10 mouse cellular contexts compared by ENCODE assay signal in genomic region chrX:155624895-155625294, GRCm38 (mm10). TPM values are rescaled to one million over a fixed set of nuclear protein-coding genes. Genes with fewer than 3 reads are reported as not detected.
DNase-seq lines count a peak whose midpoint lies in the region; ATAC-seq and TF ChIP-seq lines count a peak whose summit lies in the region.
"Had no signal": no experiment of that assay in that cellular context is flagged by ENCODE, and none has a peak within 500 bp of the region (broad histone marks: within the 10 kb centered on the region; RNA-seq: fewer than 3 reads in every experiment).

No protein-coding gene starts in this region.

- peaks cover 60% of the 10 kb centered on the region for H3K27me3 ChIP-seq in embryonic facial prominence, embryonic 13.5 days
- H3K27me3 ChIP-seq in hindbrain, embryonic 13.5 days: peaks cover 23% of the 10 kb centered on the region
- no peaks in the 10 kb centered on the region for H3K27me3 ChIP-seq in midbrain, postnatal 0 days (ENCODE audit: insufficient read depth, low read length)

- no peaks in the 10 kb centered on the region for H3K9me3 ChIP-seq in embryonic facial prominence, embryonic 13.5 days
- H3K9me3 ChIP-seq in hindbrain, embryonic 13.5 days: no peaks in the 10 kb centered on the region
- H3K9me3 ChIP-seq in midbrain, postnatal 0 days (ENCODE audit: low read length): no peaks in the 10 kb centered on the region; the same call in 1 of the 2 replicates

- WGBS in embryonic facial prominence, embryonic 13.5 days: 22% methylated on average over 15 of the region's 15 CpGs
- 9% methylated on average over 14 of the region's 15 CpGs for WGBS in hindbrain, embryonic 13.5 days
- WGBS in midbrain, postnatal 0 days: 26% methylated on average over 15 of the region's 15 CpGs

- peak overlapping the region; percentile 55 for H3K4me3 ChIP-seq in left cerebral cortex, adult 2 months
- peak overlapping the region; percentile 48 for H3K4me3 ChIP-seq in embryonic facial prominence, embryonic 13.5 days
- peak overlapping the region; percentile 54 for H3K4me3 ChIP-seq in hindbrain, embryonic 13.5 days
- H3K4me3 ChIP-seq in midbrain, postnatal 0 days (ENCODE audit: low read depth, low read length): peak overlapping the region; percentile 55

- DNase-seq in left cerebral cortex, adult 2 months (ENCODE audit: extremely low spot score in 1 of 2, low spot score in 2 of 2): no peak
- DNase-seq in left cerebral cortex, adult 11 months (ENCODE audit: low spot score): no peak
- no peak for DNase-seq in midbrain, postnatal 0 days (ENCODE audit: low spot score)
- DNase-seq in gastrocnemius, postnatal 4 days (ENCODE audit: low spot score in 2 of 2): no peak
- no peak for DNase-seq in ovary, postnatal 10 days (ENCODE audit: low spot score)
- no peak for DNase-seq in spleen, adult 18-20 months

- TF ChIP-seq CTCF in left cerebral cortex, adult 2 months (IDR thresholded peaks at IDR 0.05): no peak
- no peak for TF ChIP-seq CTCF in midbrain, postnatal 0 days (IDR thresholded peaks at IDR 0.05)

- H3K9ac ChIP-seq in embryonic facial prominence, embryonic 13.5 days: no peak overlapping the region
- peak overlapping the region; percentile 70 for H3K9ac ChIP-seq in hindbrain, embryonic 13.5 days
- 0 out of 2 replicates have a peak overlapping the region, but pooled peaks have one; percentile 24 for H3K9ac ChIP-seq in midbrain, postnatal 0 days (replicated peaks; ENCODE audit: low read length, poor library complexity, severe bottlenecking)

- 0 out of 2 replicates have a peak, but pooled peaks cover 3% of the 10 kb centered on the region for H3K4me1 ChIP-seq in embryonic facial prominence, embryonic 13.5 days
- no peaks in the 10 kb centered on the region for H3K4me1 ChIP-seq in hindbrain, embryonic 13.5 days (replicated peaks)
- no peaks in the 10 kb centered on the region for H3K4me1 ChIP-seq in midbrain, postnatal 0 days (ENCODE audit: insufficient read depth, low read length)

- intact Hi-C loops in left cerebral cortex, adult 2 months (cut with DNase I): loop anchor here (10.0 kb wide), 3 partner anchors 190 to 1830 kb away; no protein-coding TSS in a partner anchor

- 0 out of 2 replicates have a peak, but pooled peaks have one; percentile 17 for ATAC-seq in embryonic facial prominence, embryonic 13.5 days (ENCODE audit: insufficient number of reproducible peaks, insufficient read depth, low FRiP score, low TSS enrichment, low read depth)
- ATAC-seq in hindbrain, embryonic 13.5 days (ENCODE audit: low FRiP score): no peak; the same call in 1 of the 2 replicates
- ATAC-seq in midbrain, postnatal 0 days (ENCODE audit: low FRiP score): no peak

- H3K27ac ChIP-seq in left cerebral cortex, adult 2 months: peak overlapping the region; percentile 76
- no peak overlapping the region for H3K27ac ChIP-seq in embryonic facial prominence, embryonic 13.5 days
- H3K27ac ChIP-seq in hindbrain, embryonic 13.5 days: peak overlapping the region; percentile 76; the same call in 1 of the 2 replicates
- no peak overlapping the region for H3K27ac ChIP-seq in midbrain, postnatal 0 days (ENCODE audit: low read depth, low read length)
- H3K27ac ChIP-seq: macrophage had no signal

- peak overlapping the region; percentile 78 for H3K4me2 ChIP-seq in embryonic facial prominence, embryonic 13.5 days
- H3K4me2 ChIP-seq in hindbrain, embryonic 13.5 days: peak overlapping the region; percentile 69
- peak overlapping the region; percentile 62 for H3K4me2 ChIP-seq in midbrain, postnatal 0 days (ENCODE audit: low read depth, low read length, poor library complexity, severe bottlenecking)

- no peaks in the 10 kb centered on the region for H3K36me3 ChIP-seq in embryonic facial prominence, embryonic 13.5 days
- H3K36me3 ChIP-seq in hindbrain, embryonic 13.5 days: no peaks in the 10 kb centered on the region
- no peaks in the 10 kb centered on the region for H3K36me3 ChIP-seq in midbrain, postnatal 0 days (ENCODE audit: insufficient read depth, low read length)

RNA-seq across cellular contexts. Expression of gene Gm15155, which starts 0.4 kb away (rescaled TPM):
- under 1 TPM; 0.54 to 0.70 TPM for total RNA-seq in left cerebral cortex, adult 2 months (2021)
- not detected in 2 replicates for polyA plus RNA-seq in embryonic facial prominence, embryonic 13.5 days (2015; fragmentation: Nextera tagmentation; extraction: Ambion mirVana)
- 0.48 TPM in 1 of 2 replicates, not detected in the other for polyA plus RNA-seq in hindbrain, embryonic 13.5 days (2015; fragmentation: Nextera tagmentation; extraction: Ambion mirVana)
- not detected in 2 replicates for total RNA-seq in midbrain, postnatal 0 days (2014; rRNA removed)
- 0.45 and 0.69 TPM in 2 replicates for polyA plus RNA-seq in midbrain, postnatal 0 days (2015; fragmentation: Nextera tagmentation; extraction: Ambion mirVana)
- not detected for total RNA-seq in gastrocnemius, postnatal 4 days (2021)
- polyA plus RNA-seq: macrophage; thymus, postnatal 0 days had no signal

RNA-seq across cellular contexts. Expression of gene Ptchd1, which starts 1.3 kb away (rescaled TPM):
- total RNA-seq in left cerebral cortex, adult 2 months (2021): 10 to 100 TPM; 17.6 to 19.8 TPM
- polyA plus RNA-seq in embryonic facial prominence, embryonic 13.5 days (2015; fragmentation: Nextera tagmentation; extraction: Ambion mirVana): 1.2 and 2.5 TPM in 2 replicates
- 9.9 and 13.0 TPM in 2 replicates for polyA plus RNA-seq in hindbrain, embryonic 13.5 days (2015; fragmentation: Nextera tagmentation; extraction: Ambion mirVana)
- 22.6 and 22.9 TPM in 2 replicates for total RNA-seq in midbrain, postnatal 0 days (2014; rRNA removed)
- 12.0 TPM in 2 replicates for polyA plus RNA-seq in midbrain, postnatal 0 days (2015; fragmentation: Nextera tagmentation; extraction: Ambion mirVana)
- under 1 TPM; 0.34 to 0.56 TPM for total RNA-seq in gastrocnemius, postnatal 4 days (2021)

Comparison
In these comparisons a context has a peak if more than half of its experiments do, and no peak if none do; other contexts are left out.
1. H3K27ac ChIP-seq: peak in left cerebral cortex, adult 2 months (single experiment) and hindbrain, embryonic 13.5 days (single experiment); none in embryonic facial prominence, embryonic 13.5 days (single experiment) and midbrain, postnatal 0 days (single experiment).
2. RNA of gene Ptchd1, which starts 1.3 kb away (total RNA-seq): 22.6 to 22.9 TPM in midbrain, postnatal 0 days and 17.6 to 19.8 TPM in left cerebral cortex, adult 2 months; 0.34 to 0.56 TPM in gastrocnemius, postnatal 4 days; every median in the first group is over 10 times any median in the second.
3. Peak in every context shown above with its lines, with median percentiles within 50 percentile points of each other: H3K4me3 ChIP-seq and H3K4me2 ChIP-seq.